Mouse (Mus musculus) liver (tissue): ENCODE results near the gene Serpina3a.

Source experiments
- DNase-seq: peaks from one replicate; pipeline ENCODE4 v3.0.0-alpha.2; 2020; ENCODE audit warnings: mixed read lengths

The Serpina3a gene

DNA sequence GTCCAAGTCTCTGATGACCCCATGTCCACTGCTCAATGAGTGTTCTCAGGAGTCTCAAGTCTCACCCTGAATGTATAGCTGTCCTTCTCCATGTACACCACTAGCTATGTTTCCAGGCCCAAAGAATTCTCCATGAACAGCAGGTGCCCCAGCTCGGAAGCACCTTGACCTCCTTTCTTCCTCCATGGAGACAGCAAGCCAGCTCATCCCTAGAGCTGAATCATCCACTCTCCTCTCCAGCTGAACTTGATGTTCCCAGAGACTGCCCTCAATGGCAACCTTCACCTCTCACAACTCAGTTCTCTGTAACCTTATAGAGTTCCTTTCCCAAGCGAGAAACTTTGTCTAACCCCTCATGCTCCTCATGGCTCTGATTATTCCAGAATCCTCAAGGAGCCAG, 33.0 kb downstream of the Serpina3a start:
- no peak for DNase-seq

DNA sequence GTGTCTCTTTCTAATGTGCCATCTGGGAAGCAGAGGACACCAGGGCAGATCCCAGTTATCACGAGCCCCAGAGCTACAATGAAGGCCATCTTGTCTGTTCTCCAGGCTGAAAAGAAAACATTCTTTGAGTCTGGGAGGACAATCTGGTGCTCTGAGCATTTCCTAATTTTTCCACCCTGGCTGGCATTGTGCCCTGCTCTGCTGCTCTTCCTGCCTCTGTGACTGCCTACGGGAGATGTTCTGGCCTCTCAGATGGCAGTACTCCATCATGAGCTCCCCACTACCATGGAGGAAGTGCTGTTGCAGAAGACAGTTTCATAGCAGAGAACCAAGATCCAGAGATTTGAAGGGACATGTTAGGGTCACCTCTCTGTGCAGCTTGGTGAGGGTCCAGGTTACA, 39.5 kb downstream of the Serpina3a start:
- no peak for DNase-seq

DNA sequence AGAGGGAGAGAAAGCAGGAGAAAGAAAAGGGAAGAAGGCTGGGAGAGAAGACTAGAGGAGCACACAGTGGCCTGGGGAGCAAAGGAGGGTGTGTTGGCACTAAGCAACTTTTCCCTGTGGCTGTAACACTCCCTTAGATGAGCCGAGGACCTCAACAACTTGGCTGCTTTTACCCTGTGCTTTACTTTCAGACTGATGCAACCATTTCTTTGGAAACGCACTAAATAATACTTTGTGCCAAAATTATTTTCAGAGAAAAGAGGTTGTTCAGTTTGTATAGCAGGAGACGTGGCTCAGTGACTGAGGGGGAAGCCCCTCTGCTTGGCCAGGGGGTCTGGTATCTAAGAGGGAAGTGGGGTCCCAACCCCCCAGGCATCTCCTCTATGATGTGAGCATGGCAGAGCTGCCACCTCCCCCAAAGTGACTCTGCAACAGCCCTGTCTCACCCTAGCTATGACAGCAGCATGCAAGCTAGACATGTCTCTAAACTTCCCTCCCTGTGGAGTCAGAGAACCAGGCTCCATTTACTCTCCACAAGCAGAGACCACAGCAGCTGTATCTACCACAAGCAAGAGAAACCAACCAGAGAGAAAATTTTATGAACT, 40.6 kb downstream of the Serpina3a start:
- DNase-seq: no peak

DNA sequence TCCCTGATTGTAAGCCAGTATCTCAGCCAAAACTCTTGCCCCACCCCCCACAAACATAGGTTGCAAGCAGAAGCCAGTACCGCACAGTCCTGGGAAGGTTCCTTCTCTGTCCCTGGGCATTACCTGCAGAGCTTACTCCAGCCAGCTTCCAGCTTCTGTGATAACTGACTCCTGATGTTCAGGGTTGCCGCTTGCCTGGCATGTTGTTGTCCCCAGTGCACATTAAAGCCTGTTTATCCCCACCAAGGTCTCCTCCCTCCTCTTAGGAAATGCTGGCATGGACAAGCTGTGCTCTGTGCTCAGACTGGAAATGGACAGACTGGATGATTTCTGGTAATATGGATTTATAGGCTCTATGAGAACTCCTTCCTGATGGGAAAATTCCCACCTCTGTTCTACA, 41.1 kb downstream of the Serpina3a start, which contains the start of gene Serpina3c:
Gene Serpina3c (minus strand): TSS at position 215 of the 400 bp plus-strand sequence.
- DNase-seq: no peak
